Comparison of ENCODE assay signal across 8 mouse cellular contexts in genomic region chr17:56148790-56149618, GRCm38 (mm10). TPM values are rescaled to one million over a fixed set of nuclear protein-coding genes. Genes with fewer than 3 reads are reported as not detected.
DNase-seq lines count a peak whose midpoint lies in the region; ATAC-seq lines count a peak whose summit lies in the region.

No protein-coding gene starts in this region.

- H3K4me2 ChIP-seq in heart, embryonic 15.5 days = peak overlapping the region; percentile 45
- peak overlapping the region; percentile 37 for H3K4me2 ChIP-seq in hindbrain, embryonic 11.5 days (replicated peaks; ENCODE audit: low read depth, low read length)
- peak overlapping the region; percentile 54 for H3K4me2 ChIP-seq in midbrain, embryonic 12.5 days (replicated peaks)

- H3K4me3 ChIP-seq in heart, embryonic 15.5 days = peak overlapping the region; percentile 8
- H3K4me3 ChIP-seq in hindbrain, embryonic 11.5 days (ENCODE audit: low read depth, low read length) = peak overlapping the region; percentile 25
- H3K4me3 ChIP-seq in midbrain, embryonic 12.5 days = peak overlapping the region; percentile 30

- intact Hi-C loops in left cerebral cortex, postnatal 10 days (cut with DNase I) = no loop called here

- WGBS in heart, embryonic 15.5 days = 2% methylated on average over 30 of the region's 30 CpGs
- WGBS in hindbrain, embryonic 11.5 days = 3% methylated on average over 30 of the region's 30 CpGs
- WGBS in midbrain, embryonic 12.5 days = under 1% methylated on average over 30 of the region's 30 CpGs

- no peak for DNase-seq in heart, adult 8-10 months (ENCODE audit: low spot score)
- DNase-seq in hindbrain, embryonic 11.5 days (ENCODE audit: low spot score) = no peak
- DNase-seq in right cerebral cortex, postnatal 25 days = no peak
- no peak for DNase-seq in gastrocnemius, adult 18-20 months (ENCODE audit: low spot score)
- no peak for DNase-seq in left cerebral cortex, postnatal 10 days (ENCODE audit: extremely low spot score in 1 of 2, low spot score in 2 of 2)

- H3K9ac ChIP-seq in heart, embryonic 15.5 days = 0 out of 2 replicates have a peak overlapping the region, but pooled peaks have one; percentile 17
- H3K9ac ChIP-seq in hindbrain, embryonic 11.5 days (ENCODE audit: low read depth, low read length) = peak overlapping the region; percentile 47; the same call in 1 of the 2 replicates
- peak overlapping the region; percentile 59 for H3K9ac ChIP-seq in midbrain, embryonic 12.5 days (replicated peaks)

- H3K27me3 ChIP-seq in heart, embryonic 15.5 days = peaks cover 90% of the 10 kb centered on the region
- H3K27me3 ChIP-seq in hindbrain, embryonic 11.5 days (ENCODE audit: control insufficient read depth, insufficient read depth, low read length) = peaks cover 23% of the 10 kb centered on the region
- peaks cover 74% of the 10 kb centered on the region for H3K27me3 ChIP-seq in midbrain, embryonic 12.5 days

- no peaks in the 10 kb centered on the region for H3K36me3 ChIP-seq in heart, embryonic 15.5 days
- H3K36me3 ChIP-seq in hindbrain, embryonic 11.5 days (ENCODE audit: control insufficient read depth, insufficient read depth, low read length) = no peaks in the 10 kb centered on the region
- H3K36me3 ChIP-seq in midbrain, embryonic 12.5 days = no peaks in the 10 kb centered on the region

- no peaks in the 10 kb centered on the region for H3K9me3 ChIP-seq in heart, embryonic 15.5 days (replicated peaks)
- no peaks in the 10 kb centered on the region for H3K9me3 ChIP-seq in hindbrain, embryonic 11.5 days (ENCODE audit: control insufficient read depth, low read length)
- no peaks in the 10 kb centered on the region for H3K9me3 ChIP-seq in midbrain, embryonic 12.5 days

- H3K4me1 ChIP-seq in heart, embryonic 15.5 days (replicated peaks) = peaks cover 13% of the 10 kb centered on the region
- peaks cover 6% of the 10 kb centered on the region for H3K4me1 ChIP-seq in hindbrain, embryonic 11.5 days (replicated peaks; ENCODE audit: control insufficient read depth, insufficient read depth, low read length)
- H3K4me1 ChIP-seq in midbrain, embryonic 12.5 days = peaks cover 28% of the 10 kb centered on the region

- no peak overlapping the region for H3K27ac ChIP-seq in heart, embryonic 15.5 days
- no peak overlapping the region for H3K27ac ChIP-seq in hindbrain, embryonic 11.5 days (ENCODE audit: low read depth, low read length)
- H3K27ac ChIP-seq in midbrain, embryonic 12.5 days (replicated peaks) = no peak overlapping the region

- 0 out of 2 replicates have a peak, but pooled peaks have one; percentile 11 for ATAC-seq in heart, embryonic 15.5 days (replicated peaks; ENCODE audit: insufficient number of reproducible peaks, insufficient read depth, low FRiP score, low read depth)
- ATAC-seq in common myeloid progenitor, adult 5-6 weeks (replicated peaks; ENCODE audit: low read depth, poor library complexity, severe bottlenecking) = 0 out of 2 replicates have a peak, but pooled peaks have one; percentile 8
- ATAC-seq in hindbrain, embryonic 11.5 days (ENCODE audit: low FRiP score) = peak; percentile 45; the same call in 1 of the 2 replicates
- peak; percentile 20 for ATAC-seq in midbrain, embryonic 12.5 days (ENCODE audit: low FRiP score, low read depth)

RNA-seq across cellular contexts. Expression of gene Sema6b, which starts 8.9 kb away (rescaled TPM):
- polyA plus RNA-seq in heart, embryonic 15.5 days (2015; fragmentation: Nextera tagmentation; extraction: Ambion mirVana) = 0.92 and 1.3 TPM in 2 replicates
- total RNA-seq in heart, adult 8-10 months (2022) = 10 to 100 TPM in 1 of 4 experiments, 1 to 10 TPM in 3; 5.4 to 10.4 (median 8.6) TPM
- 2.8 TPM in 2 replicates for total RNA-seq in common myeloid progenitor, adult 5-6 weeks (2017)
- 2.5 and 2.6 TPM in 2 replicates for polyA plus RNA-seq in hindbrain, embryonic 11.5 days (2014; fragmentation: Nextera tagmentation; extraction: Ambion mirVana)
- polyA plus RNA-seq in midbrain, embryonic 12.5 days (2016; fragmentation: Nextera tagmentation; extraction: Ambion mirVana) = 6.5 and 7.9 TPM in 2 replicates
- total RNA-seq in gastrocnemius, adult 18-20 months (2021) = 1 to 10 TPM; 1.5 to 3.7 TPM
- total RNA-seq in left cerebral cortex, postnatal 10 days (2021) = 100 to 1,000 TPM; 119 to 123 TPM

RNA-seq across cellular contexts. Expression of gene Tnfaip8l1, which starts 13.3 kb away (rescaled TPM):
- 6.7 and 9.2 TPM in 2 replicates for polyA plus RNA-seq in heart, embryonic 15.5 days (2015; fragmentation: Nextera tagmentation; extraction: Ambion mirVana)
- 1 to 10 TPM; 1.2 to 2.1 (median 1.4) TPM for total RNA-seq in heart, adult 8-10 months (2022)
- 3.2 and 3.7 TPM in 2 replicates for total RNA-seq in common myeloid progenitor, adult 5-6 weeks (2017)
- polyA plus RNA-seq in hindbrain, embryonic 11.5 days (2014; fragmentation: Nextera tagmentation; extraction: Ambion mirVana) = 8.5 and 9.9 TPM in 2 replicates
- 8.0 and 8.2 TPM in 2 replicates for polyA plus RNA-seq in midbrain, embryonic 12.5 days (2016; fragmentation: Nextera tagmentation; extraction: Ambion mirVana)
- under 1 TPM; 0.21 to 0.25 TPM for total RNA-seq in gastrocnemius, adult 18-20 months (2021)
- total RNA-seq in left cerebral cortex, postnatal 10 days (2021) = 10 to 100 TPM in 1 of 2 experiments, 1 to 10 TPM in 1; 9.3 to 11.1 TPM

RNA-seq across cellular contexts. Expression of gene Lrg1, which starts 27.2 kb away (rescaled TPM):
- polyA plus RNA-seq in heart, embryonic 15.5 days (2015; fragmentation: Nextera tagmentation; extraction: Ambion mirVana) = 1.0 and 1.3 TPM in 2 replicates
- 10 to 100 TPM; 47.5 to 68.7 (median 60.4) TPM for total RNA-seq in heart, adult 8-10 months (2022)
- 0.14 TPM in 1 of 2 replicates, not detected in the other for total RNA-seq in common myeloid progenitor, adult 5-6 weeks (2017)
- polyA plus RNA-seq in hindbrain, embryonic 11.5 days (2014; fragmentation: Nextera tagmentation; extraction: Ambion mirVana) = 0.21 TPM in 1 of 2 replicates, not detected in the other
- polyA plus RNA-seq in midbrain, embryonic 12.5 days (2016; fragmentation: Nextera tagmentation; extraction: Ambion mirVana) = 0.29 TPM in 1 of 2 replicates, not detected in the other
- 10 to 100 TPM; 11.4 to 23.0 TPM for total RNA-seq in gastrocnemius, adult 18-20 months (2021)
- under 1 TPM; 0.49 to 0.79 TPM for total RNA-seq in left cerebral cortex, postnatal 10 days (2021)

RNA-seq across cellular contexts. Expression of gene Plin5, which starts 31.6 kb away (rescaled TPM):
- 1.0 and 1.1 TPM in 2 replicates for polyA plus RNA-seq in heart, embryonic 15.5 days (2015; fragmentation: Nextera tagmentation; extraction: Ambion mirVana)
- total RNA-seq in heart, adult 8-10 months (2022) = 100 to 1,000 TPM; 110 to 160 (median 150) TPM
- not detected in 2 replicates for total RNA-seq in common myeloid progenitor, adult 5-6 weeks (2017)
- polyA plus RNA-seq in hindbrain, embryonic 11.5 days (2014; fragmentation: Nextera tagmentation; extraction: Ambion mirVana) = 0.20 and 0.28 TPM in 2 replicates
- 0.14 and 0.34 TPM in 2 replicates for polyA plus RNA-seq in midbrain, embryonic 12.5 days (2016; fragmentation: Nextera tagmentation; extraction: Ambion mirVana)
- 10 to 100 TPM; 22.5 to 29.0 TPM for total RNA-seq in gastrocnemius, adult 18-20 months (2021)
- 1 to 10 TPM in 1 of 2 experiments, under 1 TPM in 1; 0.75 to 1.2 TPM for total RNA-seq in left cerebral cortex, postnatal 10 days (2021)

RNA-seq across cellular contexts. Expression of gene Mydgf, which starts 34.7 kb away (rescaled TPM):
- polyA plus RNA-seq in heart, embryonic 15.5 days (2015; fragmentation: Nextera tagmentation; extraction: Ambion mirVana) = 62.3 and 80.2 TPM in 2 replicates
- 10 to 100 TPM; 25.5 to 29.8 (median 27.9) TPM for total RNA-seq in heart, adult 8-10 months (2022)
- total RNA-seq in common myeloid progenitor, adult 5-6 weeks (2017) = 28.4 and 33.3 TPM in 2 replicates
- 62.1 and 62.9 TPM in 2 replicates for polyA plus RNA-seq in hindbrain, embryonic 11.5 days (2014; fragmentation: Nextera tagmentation; extraction: Ambion mirVana)
- polyA plus RNA-seq in midbrain, embryonic 12.5 days (2016; fragmentation: Nextera tagmentation; extraction: Ambion mirVana) = 56.8 and 61.6 TPM in 2 replicates
- 10 to 100 TPM; 17.1 to 17.5 TPM for total RNA-seq in gastrocnemius, adult 18-20 months (2021)
- 10 to 100 TPM; 49.4 to 51.4 TPM for total RNA-seq in left cerebral cortex, postnatal 10 days (2021)

Comparison
In these comparisons a context has a peak if more than half of its experiments do, and no peak if none do; other contexts are left out.
1. RNA of gene Sema6b, which starts 8.9 kb away (total RNA-seq): 119 to 123 TPM in left cerebral cortex, postnatal 10 days; 5.4 to 10.4 TPM in heart, adult 8-10 months, 1.5 to 3.7 TPM in gastrocnemius, adult 18-20 months and 2.8 TPM in common myeloid progenitor, adult 5-6 weeks; every median in the first group is over 10 times any median in the second.
2. RNA of gene Lrg1, which starts 27.2 kb away (total RNA-seq): 47.5 to 68.7 TPM in heart, adult 8-10 months and 11.4 to 23.0 TPM in gastrocnemius, adult 18-20 months; 0.49 to 0.79 TPM in left cerebral cortex, postnatal 10 days and 0.14 TPM in common myeloid progenitor, adult 5-6 weeks; every median in the first group is over 4 times any median in the second.
3. Peak in every context shown above with its lines, with median percentiles within 50 percentile points of each other: ATAC-seq, H3K4me2 ChIP-seq, H3K4me3 ChIP-seq and H3K9ac ChIP-seq.